8 mouse cellular contexts compared by ENCODE assay signal in genomic region chr12:54795153-54795998, GRCm38 (mm10). TPM values are rescaled to one million over a fixed set of nuclear protein-coding genes. Genes with fewer than 3 reads are reported as not detected.
A peak's percentile ranks its signal among the peaks of the same experiment; 100 is the strongest.
DNase-seq lines count a peak whose midpoint lies in the region; ATAC-seq and TF ChIP-seq lines count a peak whose summit lies in the region.

TSS of gene Snx6 (minus strand) at chr12:54795703.

- ATAC-seq in forebrain, embryonic 11.5 days (replicated peaks; ENCODE audit: low FRiP score) = peak; percentile 96
- ATAC-seq in heart, embryonic 16.5 days (replicated peaks; ENCODE audit: extremely low read depth, insufficient read depth, low FRiP score) = peak; percentile 96
- ATAC-seq in liver, embryonic 15.5 days (ENCODE audit: insufficient read depth) = peak; percentile 88
- peak; percentile 95 for ATAC-seq in neural tube, embryonic 13.5 days (ENCODE audit: low read depth)

- no peaks in the 10 kb centered on the region for H3K27me3 ChIP-seq in forebrain, embryonic 11.5 days (ENCODE audit: control insufficient read depth, insufficient read depth, low read length)
- no peaks in the 10 kb centered on the region for H3K27me3 ChIP-seq in heart, embryonic 16.5 days (ENCODE audit: control insufficient read depth, insufficient read depth, low read length)
- H3K27me3 ChIP-seq in liver, embryonic 15.5 days = no peaks in the 10 kb centered on the region
- H3K27me3 ChIP-seq in neural tube, embryonic 13.5 days = no peaks in the 10 kb centered on the region
- H3K27me3 ChIP-seq in testis, adult 2 months (ENCODE audit: control insufficient read depth, insufficient read depth, low read length) = no peaks in the 10 kb centered on the region

- no peaks in the 10 kb centered on the region for H3K36me3 ChIP-seq in forebrain, embryonic 11.5 days (ENCODE audit: control insufficient read depth, insufficient read depth, low read length)
- H3K36me3 ChIP-seq in heart, embryonic 16.5 days (ENCODE audit: control insufficient read depth, insufficient read depth) = no peaks in the 10 kb centered on the region
- no peaks in the 10 kb centered on the region for H3K36me3 ChIP-seq in liver, embryonic 15.5 days (replicated peaks)
- H3K36me3 ChIP-seq in neural tube, embryonic 13.5 days = 0 out of 2 replicates have a peak, but pooled peaks cover 13% of the 10 kb centered on the region
- H3K36me3 ChIP-seq in testis, adult 2 months (ENCODE audit: control insufficient read depth, insufficient read depth, low read length) = no peaks in the 10 kb centered on the region

- peaks cover 10% of the 10 kb centered on the region for H3K4me1 ChIP-seq in forebrain, embryonic 11.5 days (replicated peaks; ENCODE audit: control insufficient read depth, insufficient read depth, low read length)
- peaks cover 19% of the 10 kb centered on the region for H3K4me1 ChIP-seq in heart, embryonic 16.5 days (ENCODE audit: control insufficient read depth, insufficient read depth, low read length)
- peaks cover 36% of the 10 kb centered on the region for H3K4me1 ChIP-seq in liver, embryonic 15.5 days (replicated peaks)
- H3K4me1 ChIP-seq in neural tube, embryonic 13.5 days (replicated peaks) = peaks cover 42% of the 10 kb centered on the region
- H3K4me1 ChIP-seq in testis, adult 2 months (ENCODE audit: control insufficient read depth, insufficient read depth, low read length) = peaks cover 5% of the 10 kb centered on the region

- no peaks in the 10 kb centered on the region for H3K9me3 ChIP-seq in forebrain, embryonic 11.5 days (ENCODE audit: control insufficient read depth, low read length)
- H3K9me3 ChIP-seq in heart, embryonic 16.5 days (replicated peaks; ENCODE audit: control insufficient read depth, low read length) = no peaks in the 10 kb centered on the region
- H3K9me3 ChIP-seq in liver, embryonic 15.5 days (replicated peaks) = no peaks in the 10 kb centered on the region
- no peaks in the 10 kb centered on the region for H3K9me3 ChIP-seq in neural tube, embryonic 13.5 days

- H3K9ac ChIP-seq in forebrain, embryonic 11.5 days (ENCODE audit: low read length) = peak within 1 kb of the TSS; percentile 97
- H3K9ac ChIP-seq in heart, embryonic 16.5 days (ENCODE audit: low read length) = peak within 1 kb of the TSS; percentile 100
- peak within 1 kb of the TSS; percentile 84 for H3K9ac ChIP-seq in liver, embryonic 15.5 days
- peak within 1 kb of the TSS; percentile 99 for H3K9ac ChIP-seq in neural tube, embryonic 13.5 days

- no peak for TF ChIP-seq CTCF in testis, adult 2 months (IDR thresholded peaks at IDR 0.05; ENCODE audit: control insufficient read depth, insufficient read depth, insufficient replicate concordance, low read depth, low read length)

- DNase-seq in CD8-positive naive resting alpha-beta T cell, adult 2 months (ENCODE audit: low read depth in 2 of 2, low spot score in 2 of 2) = peak; percentile 66 to 73
- DNase-seq in c-Kit-positive CD71-negative TER-119-negative erythroid progenitor cells, embryonic 14.5 days (ENCODE audit: low read depth) = peak; percentile 65
- peak; percentile 94 for DNase-seq in forebrain, embryonic 11.5 days (ENCODE audit: low spot score)
- DNase-seq in kidney, postnatal 36 days = peak; percentile 88 to 92

- H3K27ac ChIP-seq in forebrain, embryonic 11.5 days (ENCODE audit: low read depth, low read length) = peak within 1 kb of the TSS; percentile 71
- H3K27ac ChIP-seq in heart, embryonic 16.5 days (ENCODE audit: low read length) = peak within 1 kb of the TSS; percentile 90
- H3K27ac ChIP-seq in liver, embryonic 15.5 days (replicated peaks) = peak within 1 kb of the TSS; percentile 74
- H3K27ac ChIP-seq in neural tube, embryonic 13.5 days (replicated peaks) = peak within 1 kb of the TSS; percentile 79
- H3K27ac ChIP-seq in testis, adult 2 months (ENCODE audit: control insufficient read depth, insufficient read depth, low read depth, low read length) = peak within 1 kb of the TSS; percentile 71

- H3K4me2 ChIP-seq in forebrain, embryonic 11.5 days (ENCODE audit: low read depth, low read length, severe bottlenecking) = peak within 1 kb of the TSS; percentile 66
- peak within 1 kb of the TSS; percentile 74 for H3K4me2 ChIP-seq in heart, embryonic 16.5 days (ENCODE audit: low read depth, low read length)
- H3K4me2 ChIP-seq in liver, embryonic 15.5 days = peak within 1 kb of the TSS; percentile 97
- peak within 1 kb of the TSS; percentile 67 for H3K4me2 ChIP-seq in neural tube, embryonic 13.5 days

- WGBS in forebrain, embryonic 11.5 days = under 1% methylated on average over 69 of the region's 76 CpGs
- under 1% methylated on average over 76 of the region's 76 CpGs for WGBS in heart, embryonic 16.5 days
- under 1% methylated on average over 72 of the region's 76 CpGs for WGBS in liver, embryonic 15.5 days (ENCODE audit: insufficient replicate concordance)
- WGBS in neural tube, embryonic 13.5 days = under 1% methylated on average over 70 of the region's 76 CpGs

- TF ChIP-seq POLR2A in testis, adult 2 months (IDR thresholded peaks at IDR 0.05; ENCODE audit: control insufficient read depth, low read depth, low read length) = peak; percentile 62

- peak within 1 kb of the TSS; percentile 97 for H3K4me3 ChIP-seq in forebrain, embryonic 11.5 days (ENCODE audit: low read depth, low read length)
- H3K4me3 ChIP-seq in heart, embryonic 16.5 days (ENCODE audit: low read length) = peak within 1 kb of the TSS; percentile 77
- H3K4me3 ChIP-seq in liver, embryonic 15.5 days (replicated peaks) = peak within 1 kb of the TSS; percentile 74
- H3K4me3 ChIP-seq in neural tube, embryonic 13.5 days = peak within 1 kb of the TSS; percentile 87
- H3K4me3 ChIP-seq in testis, adult 2 months (ENCODE audit: control insufficient read depth, low read depth, low read length) = peak within 1 kb of the TSS; percentile 92

RNA-seq across cellular contexts. Expression of gene Snx6, which starts in this region (rescaled TPM):
- 206 and 226 TPM in 2 replicates for polyA plus RNA-seq in forebrain, embryonic 11.5 days (2014; fragmentation: Nextera tagmentation; extraction: Ambion mirVana)
- 98.0 and 107 TPM in 2 replicates for polyA plus RNA-seq in heart, embryonic 16.5 days (2015; fragmentation: Nextera tagmentation; extraction: Ambion mirVana)
- polyA plus RNA-seq in liver, embryonic 15.5 days (2015; fragmentation: Nextera tagmentation; extraction: Ambion mirVana) = 39.5 and 44.0 TPM in 2 replicates
- polyA plus RNA-seq in neural tube, embryonic 13.5 days (2015; fragmentation: Nextera tagmentation; extraction: Ambion mirVana) = 168 and 182 TPM in 2 replicates
- polyA plus RNA-seq in testis, adult 2 months (2012; rRNA removed) = 8.5 and 9.7 TPM in 2 replicates

Comparison
In these comparisons a context has a peak if more than half of its experiments do, and no peak if none do; other contexts are left out.
1. Peak in every context shown above with its lines: DNase-seq, ATAC-seq, H3K4me3 ChIP-seq and H3K27ac ChIP-seq.